Mouse (Mus musculus) heart, postnatal 0 days (tissue): ENCODE data around the gene Kif28.

Source experiments
- CTCF ChIP-seq: IDR thresholded peaks from 2 replicates; pipeline ENCODE4 v1.5.1; 2016; ENCODE audit warnings: antibody characterized with exemption, control low read depth, low read depth
- EP300 ChIP-seq: IDR thresholded peaks from 2 replicates; pipeline ENCODE4 v1.6.1; 2016; ENCODE audit warnings: antibody characterized with exemption, low read depth

GRCm38 (mm10) chr1:179736483-179736882 lies 8.6 kb downstream of the Kif28 start:
- no peak for TF ChIP-seq CTCF
- TF ChIP-seq EP300 = no peak
